Mouse (Mus musculus) spleen, adult 18-20 months (tissue): ENCODE data around the gene Npm1.

Experiments
- DNase-seq, 2 experiments: peaks; one replicate each; pipeline ENCODE4 v3.0.0; 2022; ENCODE audit warnings: mixed read lengths in 2 of 2

Npm1 gene

DNA sequence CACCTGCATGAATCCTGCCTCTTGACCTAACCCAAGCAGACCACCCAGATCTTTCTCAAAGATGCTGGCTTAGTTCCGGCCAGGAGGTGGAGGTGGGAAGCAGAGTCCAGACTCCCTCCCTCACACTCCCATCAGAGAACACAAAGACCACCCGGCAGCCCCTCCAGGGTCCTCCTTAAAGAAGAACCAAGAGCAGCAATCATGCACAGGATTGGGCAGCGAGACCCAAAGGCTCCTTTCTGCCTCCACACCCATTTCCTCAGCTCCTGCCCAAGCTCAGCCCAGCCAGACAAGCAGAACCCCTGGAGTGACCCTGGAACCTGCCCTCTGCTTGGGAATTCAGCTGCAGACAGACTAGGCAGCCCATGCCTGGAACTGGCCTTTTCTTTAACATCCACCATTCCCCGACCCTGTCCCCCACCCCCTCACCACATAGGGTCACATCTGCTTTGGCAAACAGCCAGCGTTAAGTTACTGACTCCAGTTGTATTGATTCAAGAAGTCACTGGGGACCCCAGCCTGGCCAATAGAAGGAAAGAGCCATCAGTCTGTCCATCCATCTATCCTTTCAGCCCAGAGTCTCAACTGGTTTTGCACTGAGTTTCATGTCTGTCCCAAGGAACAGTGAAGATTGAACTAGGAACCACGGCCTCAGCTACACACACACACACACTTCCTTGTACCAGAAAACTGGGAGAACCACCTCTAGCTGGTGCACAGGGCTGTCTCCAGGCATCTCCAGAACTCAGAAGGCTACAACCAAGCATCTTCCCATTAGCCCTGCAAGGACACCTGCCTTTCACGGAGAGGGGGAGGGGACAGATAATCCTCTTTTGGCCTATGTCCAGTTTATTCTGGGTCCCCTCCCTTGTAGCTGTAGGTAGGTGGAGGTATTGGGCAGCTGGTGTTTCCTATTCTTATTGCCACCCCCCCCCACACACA, 17.5 kb downstream of the Npm1 start:
- no peak for DNase-seq

DNA sequence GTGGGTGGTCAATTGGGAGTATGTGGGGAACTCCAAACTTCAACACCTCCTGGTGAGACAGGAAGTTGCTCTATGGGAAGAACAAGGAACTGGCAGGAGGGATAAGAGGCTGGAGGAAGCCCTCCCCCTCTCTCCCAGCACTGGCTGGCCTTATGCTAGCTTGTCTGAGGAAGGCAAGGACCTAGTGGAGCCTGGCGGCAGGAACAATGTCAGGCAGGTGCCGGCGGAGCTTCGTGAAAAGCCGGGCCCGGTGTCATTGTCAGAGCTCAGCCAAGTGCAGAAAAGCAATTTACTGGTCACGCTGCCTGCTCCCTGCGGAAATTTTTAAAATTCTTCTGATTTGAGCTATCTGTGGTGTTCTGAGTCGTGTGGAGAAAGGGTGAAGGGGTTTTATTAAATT, 19.1 kb downstream of the Npm1 start:
- no peak for DNase-seq

DNA sequence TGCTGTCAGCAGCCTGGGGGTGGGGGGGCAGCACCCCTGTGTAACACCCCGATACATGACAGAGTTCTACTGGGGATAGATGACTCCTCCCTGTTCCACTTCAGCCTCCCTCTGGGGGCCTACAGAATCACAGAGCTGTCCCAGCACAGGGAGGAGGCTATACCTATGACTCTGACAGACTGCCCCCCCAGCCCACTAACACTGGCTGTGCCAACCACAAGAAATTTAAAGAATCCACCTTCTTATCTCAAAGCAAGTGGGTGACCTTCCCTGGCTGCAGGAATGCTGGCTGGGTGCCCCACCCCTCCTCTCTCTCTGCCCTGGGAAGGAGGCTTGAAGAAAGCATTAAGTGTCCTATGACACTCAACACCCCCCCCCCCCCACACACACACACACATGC, 20.2 kb downstream of the Npm1 start:
- no peak for DNase-seq

DNA sequence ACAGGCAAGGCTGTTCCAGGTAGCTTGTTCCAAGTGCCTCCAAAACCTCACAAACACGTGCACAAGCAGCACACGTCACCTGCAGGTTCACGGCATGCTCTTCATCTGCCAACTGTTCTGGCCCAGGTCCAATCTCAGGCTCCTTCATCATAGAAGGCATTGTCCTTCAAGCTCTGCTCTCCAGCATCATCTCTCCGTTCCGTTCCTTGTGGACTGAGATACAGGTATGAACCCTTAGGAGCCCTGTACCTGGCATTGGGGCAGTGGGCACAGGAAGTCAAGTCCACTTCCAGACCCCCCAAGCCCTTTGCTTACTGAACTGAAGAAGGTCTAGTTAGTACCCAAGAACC, 22.9 kb downstream of the Npm1 start:
- no peak for DNase-seq

DNA sequence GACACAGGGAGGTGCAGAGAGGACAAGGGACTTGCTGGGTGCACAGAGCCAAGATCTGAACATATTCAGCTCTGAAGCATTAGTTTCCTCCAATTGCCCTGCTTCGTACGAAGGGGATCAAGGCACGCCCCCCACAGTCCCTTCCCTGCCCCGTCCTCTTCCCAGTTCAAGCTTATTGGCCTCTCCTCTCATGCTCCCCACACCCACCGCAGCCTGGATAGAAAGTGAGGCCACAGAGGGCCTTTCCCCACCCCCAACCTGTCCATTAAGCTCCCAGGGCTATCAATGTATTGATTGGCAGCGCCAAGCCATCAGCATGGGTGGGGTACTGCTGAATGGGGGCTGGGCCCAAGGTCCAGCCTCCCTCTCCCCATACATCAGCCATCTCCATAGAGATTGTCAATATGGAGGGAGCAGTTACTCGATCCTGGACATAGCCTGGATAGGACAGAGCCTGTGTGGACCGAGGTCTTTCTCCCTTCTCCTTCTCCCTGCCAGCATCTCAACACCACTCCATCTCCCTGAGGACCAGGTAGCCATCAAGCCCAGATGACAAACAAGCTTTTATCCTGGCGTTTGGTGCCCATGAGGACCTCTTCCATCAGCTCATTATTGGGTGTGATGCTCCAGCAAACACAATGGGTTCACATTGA, 23.4 kb downstream of the Npm1 start:
- no peak for DNase-seq

DNA sequence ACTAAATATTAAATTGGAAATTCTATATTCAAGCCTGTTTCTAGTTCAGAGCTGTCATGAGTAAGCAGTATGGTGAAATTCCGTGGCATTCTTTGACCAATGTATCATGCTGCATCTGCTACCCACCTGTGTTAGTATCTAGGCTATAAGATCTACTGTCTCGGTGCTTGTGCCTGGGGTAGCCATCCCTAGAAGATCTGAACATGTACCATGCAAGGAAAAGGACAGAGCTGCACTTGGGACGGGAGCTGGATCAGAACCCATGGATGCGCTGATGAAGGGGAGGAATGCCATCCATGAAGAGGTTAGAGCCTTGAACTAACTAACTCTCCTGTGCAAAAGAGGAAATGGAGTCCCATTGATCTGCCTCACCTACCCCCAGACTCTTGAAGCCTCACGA, 24.3 kb downstream of the Npm1 start:
- DNase-seq = no peak

DNA sequence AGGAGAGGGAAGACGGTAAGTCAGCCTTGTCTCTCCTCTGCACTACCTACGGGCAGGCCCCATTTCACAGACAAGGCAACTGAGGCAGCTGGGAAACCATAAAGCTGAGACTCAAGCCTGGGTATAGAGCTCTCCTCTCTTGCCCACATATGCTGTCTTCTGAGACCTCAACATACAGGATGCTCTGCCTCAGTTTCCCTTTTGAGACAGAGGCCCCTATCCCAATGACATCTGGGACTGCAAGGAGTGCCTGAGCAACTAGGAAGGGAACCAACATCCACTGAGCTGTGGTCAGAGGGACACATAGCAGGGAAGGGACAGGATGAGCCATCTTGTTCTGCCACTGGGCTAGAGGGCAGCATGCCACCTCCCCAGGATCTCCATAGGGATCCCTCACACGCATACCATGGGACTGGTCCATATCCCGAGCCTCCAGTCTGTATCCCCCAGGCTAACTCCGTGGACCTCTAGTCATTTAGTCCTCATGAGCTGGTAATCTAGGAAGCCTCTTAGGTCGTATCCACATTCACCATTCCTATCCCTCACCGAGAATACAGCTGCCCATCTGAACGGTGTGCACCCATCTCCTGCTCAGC, 28.5 kb downstream of the Npm1 start:
- DNase-seq = no peak

DNA sequence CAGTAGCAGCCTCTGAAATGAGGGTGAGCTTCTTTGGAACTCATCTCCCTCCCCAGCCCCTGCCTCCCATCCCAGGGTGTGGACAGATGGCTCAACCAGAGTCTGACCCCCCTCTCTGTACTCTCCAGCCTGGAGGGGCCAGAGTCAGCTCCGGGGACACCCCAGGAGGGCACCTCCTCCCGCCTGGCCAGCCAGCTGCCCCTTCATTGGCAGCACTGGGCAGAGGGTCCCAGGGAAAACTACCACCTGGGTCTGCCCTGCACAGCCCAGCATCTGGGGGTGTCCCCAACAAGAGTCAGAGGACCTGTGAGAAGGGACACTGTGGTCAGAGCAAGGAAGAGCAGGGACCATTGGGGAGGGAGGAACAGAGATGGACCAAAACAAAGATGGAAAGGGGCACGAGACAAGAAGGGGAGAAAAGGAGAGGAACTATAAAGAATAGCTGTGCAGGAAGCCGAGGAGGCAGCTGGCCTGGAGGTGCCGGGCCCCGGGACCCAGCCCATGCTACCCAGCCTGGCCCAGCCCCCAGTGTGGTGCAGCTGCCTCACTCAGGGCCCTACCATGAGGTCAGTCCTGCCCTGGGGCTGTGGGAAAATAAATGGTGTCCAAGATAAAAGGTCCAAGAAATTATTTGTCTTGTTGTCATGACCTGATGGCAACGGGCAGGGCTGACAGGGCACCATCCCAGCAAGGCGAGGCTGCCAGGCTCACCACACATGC, 30.2 kb downstream of the Npm1 start:
- no peak for DNase-seq

DNA sequence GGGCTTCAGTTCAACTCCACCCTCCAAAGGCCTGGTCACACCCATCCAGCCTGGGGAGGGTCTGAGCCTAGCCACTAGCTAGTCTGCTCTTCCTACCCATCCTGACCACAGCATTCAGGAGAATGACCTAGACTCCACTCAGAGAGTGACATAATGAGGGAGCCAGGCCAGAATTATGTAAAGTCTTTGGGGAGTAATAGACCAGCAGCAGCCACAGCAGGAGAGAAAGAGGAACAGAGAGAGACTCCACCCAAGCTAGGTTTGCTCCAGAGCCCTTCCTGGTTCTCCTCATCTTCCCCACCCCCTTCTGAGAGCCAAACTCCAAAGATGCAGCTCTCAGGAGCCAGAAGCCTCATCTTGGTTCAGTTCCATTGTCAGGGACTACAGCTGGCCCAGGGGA, 35.9 kb downstream of the Npm1 start:
- no peak for DNase-seq

DNA sequence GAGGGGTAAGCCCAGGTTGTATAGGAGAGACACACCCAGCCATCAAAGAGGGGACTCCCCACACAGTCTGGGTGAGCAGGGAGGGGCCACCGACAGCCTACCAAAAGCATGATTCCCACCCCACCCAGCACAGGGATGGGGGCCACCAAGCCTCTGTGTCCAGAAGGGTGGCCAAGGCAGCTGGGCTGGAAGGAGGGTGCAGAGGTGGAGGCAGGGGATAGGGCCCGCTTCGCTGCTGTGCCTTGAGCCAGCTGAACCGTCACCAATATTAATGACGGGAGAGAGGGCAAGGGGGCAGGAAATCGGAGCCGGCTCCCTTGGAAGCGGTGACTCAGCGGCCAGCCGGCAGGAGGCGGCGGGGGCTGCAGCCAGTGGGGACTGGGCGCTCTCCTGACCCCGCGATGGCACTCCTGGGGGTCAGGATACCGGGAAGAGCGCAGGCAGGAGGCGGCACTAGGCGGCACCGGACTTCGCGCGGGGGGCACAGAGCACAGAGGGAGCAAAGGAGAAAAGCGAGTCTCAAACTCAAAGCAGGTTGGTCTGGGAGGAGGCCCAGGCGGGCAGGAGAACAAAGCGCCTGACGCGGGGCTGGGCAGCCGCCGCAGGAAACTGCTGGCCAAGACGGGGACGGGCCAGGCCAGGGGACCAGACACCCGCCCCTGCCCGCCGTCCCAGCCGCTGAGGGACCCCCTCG, 40.3 kb downstream of the Npm1 start:
- DNase-seq = no peak

DNA sequence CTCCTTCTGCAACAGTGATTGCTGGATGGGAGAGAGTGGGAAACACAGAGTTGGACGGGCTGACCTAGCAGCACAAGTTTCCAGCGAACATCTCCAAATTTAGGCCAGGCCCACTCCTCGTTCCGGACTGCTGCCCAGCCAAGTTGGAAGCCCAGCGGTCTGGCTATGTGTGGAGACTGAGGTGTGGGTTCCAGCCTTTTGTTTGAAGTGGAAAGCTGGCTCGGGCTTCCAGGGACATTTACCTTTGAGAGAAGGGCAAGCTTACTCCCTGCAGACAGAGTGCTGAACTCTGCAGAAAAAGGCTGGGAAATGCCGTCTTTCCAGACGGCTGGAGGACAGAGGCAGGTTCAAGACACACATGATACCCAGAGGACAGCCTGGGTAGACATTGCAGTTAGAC, 43.5 kb downstream of the Npm1 start:
- DNase-seq = no peak

DNA sequence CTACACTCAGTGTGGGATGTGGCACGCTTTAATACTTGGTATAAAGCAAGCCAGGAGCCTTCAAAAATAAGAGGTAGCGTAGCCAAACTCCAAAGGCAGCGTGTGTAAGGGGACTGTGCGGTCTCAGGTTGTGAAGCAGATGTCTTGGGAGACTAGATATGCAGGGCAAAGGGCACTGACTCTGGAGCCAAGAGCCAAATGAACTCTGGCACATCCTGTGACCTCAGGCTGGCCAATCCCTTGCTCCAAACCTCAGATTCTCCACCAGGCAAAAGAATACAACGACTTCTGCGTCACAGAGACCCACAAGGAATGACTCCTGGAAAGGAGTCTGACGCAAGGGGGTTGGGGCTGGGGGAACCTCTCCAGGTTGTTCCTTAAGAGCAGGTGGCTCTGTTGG, 43.9 kb downstream of the Npm1 start:
- DNase-seq = no peak

DNA sequence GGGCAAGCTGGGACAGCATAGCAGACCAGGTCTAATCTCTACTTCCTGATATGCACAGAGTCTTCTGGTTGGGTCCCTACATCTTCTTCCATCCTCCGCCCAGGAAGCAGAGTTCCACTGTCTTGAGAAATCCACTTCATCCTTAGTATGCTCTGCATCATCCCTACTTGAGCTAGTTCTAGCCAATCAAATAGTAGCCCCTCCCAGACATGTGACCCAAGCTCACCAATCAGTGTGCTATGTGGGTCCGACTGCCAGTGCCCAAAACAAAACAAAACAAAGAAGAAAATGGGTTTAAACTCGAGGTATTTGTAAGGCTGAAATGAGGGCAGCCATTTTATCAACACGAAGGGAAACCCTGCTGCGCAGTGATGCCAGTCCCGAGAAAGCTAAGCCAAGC, 44.5 kb downstream of the Npm1 start:
- DNase-seq = no peak

DNA sequence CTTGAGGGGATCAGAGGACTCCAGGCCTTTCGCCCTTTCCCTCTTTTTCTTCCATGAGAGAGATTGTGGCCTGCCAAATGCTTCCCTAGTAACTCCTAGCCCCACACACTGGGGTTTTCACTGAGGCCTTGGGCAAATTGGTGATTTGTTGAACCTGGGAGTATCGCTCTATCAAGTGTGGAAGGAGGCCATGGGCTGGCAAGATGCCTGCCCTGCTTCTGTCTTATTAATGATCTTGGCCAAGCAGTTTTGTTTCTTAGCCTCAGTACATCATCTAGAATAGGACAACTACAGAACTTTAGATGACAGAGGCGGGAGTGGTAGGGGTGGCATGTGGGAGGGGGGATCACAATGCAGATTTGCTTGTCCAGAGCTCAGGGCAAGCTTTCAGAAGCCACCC, 47.2 kb downstream of the Npm1 start:
- DNase-seq = no peak

DNA sequence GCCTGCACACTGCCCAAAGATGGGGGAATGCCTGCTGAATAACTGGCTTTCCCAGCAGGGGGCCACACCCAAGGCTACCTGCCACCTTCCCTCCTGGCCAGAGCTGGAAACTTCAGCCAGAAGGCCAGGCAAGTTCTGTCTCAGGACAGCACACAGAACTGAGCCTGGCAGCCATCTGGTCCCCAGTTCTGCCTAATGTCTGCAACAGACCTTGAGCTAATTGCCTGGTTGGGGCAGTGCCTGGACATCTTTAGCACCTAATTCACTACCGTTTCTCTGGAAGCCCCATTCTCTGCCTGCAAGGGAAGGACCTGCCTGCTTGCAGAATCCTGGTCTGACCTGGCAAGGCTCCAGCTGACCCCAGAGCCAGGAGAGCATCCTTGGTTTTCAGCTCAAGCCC, 50.6 kb downstream of the Npm1 start:
- no peak for DNase-seq

DNA sequence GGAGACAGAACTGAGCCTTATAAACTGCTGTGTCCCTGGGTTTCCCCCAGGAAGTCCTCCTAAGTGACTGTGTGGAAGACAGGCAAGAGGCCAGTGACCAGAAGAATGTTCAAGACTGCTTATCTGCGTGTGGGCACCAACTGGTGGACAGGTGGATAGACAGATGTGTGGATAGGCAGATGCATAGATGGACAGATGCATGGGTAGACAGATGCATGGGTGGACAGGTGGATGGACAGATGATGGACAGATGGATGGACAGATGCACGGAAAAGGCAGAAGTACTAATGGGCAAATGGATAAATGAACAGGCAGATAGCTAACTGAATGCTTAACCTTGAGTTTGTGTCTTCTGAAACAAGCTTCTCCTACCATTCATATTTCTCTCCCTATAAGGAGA, 52.9 kb downstream of the Npm1 start:
- no peak for DNase-seq

DNA sequence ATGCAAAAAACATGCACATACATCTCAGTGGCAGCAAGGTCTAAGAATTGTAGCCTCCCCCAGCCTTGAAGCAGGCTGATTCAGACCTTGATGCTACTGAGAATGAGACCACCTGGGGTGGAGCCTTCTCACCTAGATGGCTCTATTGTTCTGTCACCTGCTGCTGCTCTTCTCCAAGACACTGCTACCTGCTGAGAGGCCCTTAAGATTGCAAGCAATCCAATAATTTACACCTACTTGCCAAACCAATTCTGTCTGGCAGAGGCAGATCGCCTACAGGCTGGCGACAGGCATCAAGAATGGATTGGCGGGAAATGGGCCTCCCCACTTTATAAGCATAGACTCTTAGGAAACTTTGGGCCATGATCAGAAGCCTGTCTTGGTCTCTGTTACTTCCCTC, 55.5 kb downstream of the Npm1 start:
- no peak for DNase-seq

DNA sequence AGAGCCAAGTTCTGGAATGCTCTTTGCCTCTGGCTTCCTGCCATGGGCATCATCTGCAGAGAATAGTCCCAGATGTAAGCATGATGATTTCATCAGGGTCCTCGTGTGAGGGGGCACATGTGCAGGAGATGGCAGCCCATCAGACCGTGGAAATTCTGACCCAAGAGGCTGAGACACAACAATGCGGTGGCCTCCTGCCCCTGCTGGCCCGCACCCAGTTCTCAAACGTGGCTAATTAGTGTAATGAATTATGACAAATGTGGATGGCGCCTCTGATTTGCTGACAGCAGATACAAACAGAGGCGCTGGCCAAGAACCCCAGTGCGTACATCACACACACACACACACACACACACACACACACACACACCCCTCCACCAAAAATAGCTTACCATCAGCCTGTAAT, 58.1 kb downstream of the Npm1 start:
- DNase-seq = no peak

DNA sequence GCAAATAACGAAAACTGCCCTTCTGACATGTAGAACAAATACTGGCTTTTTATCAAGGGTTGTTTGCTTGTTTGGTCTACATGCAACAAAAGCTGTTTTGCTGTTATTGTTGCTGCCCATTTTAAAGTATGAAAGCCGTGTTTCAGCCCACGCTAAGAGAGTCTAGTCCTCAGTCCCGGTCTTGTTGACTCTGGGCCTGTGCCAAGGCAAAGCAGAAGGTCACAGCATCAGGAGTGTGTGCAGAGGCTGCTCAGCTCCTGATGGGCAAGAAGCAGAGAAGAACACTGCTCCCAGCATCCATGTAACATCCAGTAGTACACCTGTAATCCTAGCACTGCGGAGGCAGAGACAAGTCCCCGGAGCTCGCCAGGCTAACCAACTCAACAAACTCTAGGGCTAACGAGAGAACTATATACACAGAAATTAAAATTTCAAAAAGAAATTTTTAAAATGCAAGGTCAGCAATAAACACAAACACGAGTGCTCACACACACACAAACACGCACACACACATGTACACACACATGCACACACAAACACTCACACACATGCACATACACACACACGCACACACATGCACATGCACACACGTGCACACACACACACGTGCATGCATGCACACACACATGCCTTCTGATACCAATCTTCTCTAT, 59.6 kb downstream of the Npm1 start:
- no peak for DNase-seq
